ENCODE assay signal across 25 mouse cellular contexts in genomic region chr7:122395976-122396315, GRCm38 (mm10).
A peak's percentile ranks its signal among the peaks of the same experiment; 100 is the strongest.
DNase-seq lines count a peak whose midpoint lies in the region; ATAC-seq and TF ChIP-seq lines count a peak whose summit lies in the region.
"Had no signal": no experiment of that assay in that cellular context is flagged by ENCODE, and none has a peak within 500 bp of the region (broad histone marks: within the 10 kb centered on the region; RNA-seq: fewer than 3 reads in every experiment).

No protein-coding gene starts in this region.

- H3K4me3 ChIP-seq in left cerebral cortex, adult 2 months = no peak overlapping the region
- H3K4me3 ChIP-seq: forebrain, embryonic 13.5 days; heart, embryonic 12.5 days; limb, embryonic 10.5 days; liver, embryonic 15.5 days; lung, embryonic 15.5 days had no signal

- no peaks in the 10 kb centered on the region for H3K27me3 ChIP-seq in splenic B cell, adult 2 months (ENCODE audit: control insufficient read depth, insufficient read depth, low read length, poor library complexity, severe bottlenecking)
- H3K27me3 ChIP-seq: forebrain, embryonic 13.5 days; liver, embryonic 15.5 days; lung, embryonic 15.5 days had no signal

- no peaks in the 10 kb centered on the region for H3K36me3 ChIP-seq in splenic B cell, adult 2 months (ENCODE audit: control insufficient read depth, insufficient read depth, low read length, poor library complexity, severe bottlenecking)
- H3K36me3 ChIP-seq: G1E; heart, embryonic 12.5 days; limb, embryonic 10.5 days; liver, embryonic 15.5 days; lung, embryonic 15.5 days had no signal

- 0 out of 2 replicates have a peak, but pooled peaks have one; percentile 51 for ATAC-seq in frontal cortex, adult (ENCODE audit: low TSS enrichment)
- ATAC-seq: forebrain, embryonic 13.5 days; intestine, embryonic 16.5 days; Patski had no signal

- no peak for TF ChIP-seq CTCF in left cerebral cortex, adult 2 months (IDR thresholded peaks at IDR 0.05)

- peak overlapping the region; percentile 48 for H3K27ac ChIP-seq in left cerebral cortex, adult 2 months
- H3K27ac ChIP-seq: forebrain, embryonic 13.5 days; hindbrain, embryonic 14.5 days; limb, embryonic 10.5 days; liver, embryonic 15.5 days; lung, embryonic 15.5 days had no signal

- DNase-seq in frontal cortex, postnatal 14 days (ENCODE audit: low spot score in 2 of 2) = no peak
- DNase-seq in left cerebral cortex, adult 2 months (ENCODE audit: extremely low spot score in 1 of 2, low spot score in 2 of 2) = no peak
- DNase-seq in left cerebral cortex, postnatal 25 days (ENCODE audit: low spot score in 2 of 2) = no peak
- DNase-seq in brain, adult 2 months (ENCODE audit: low read depth, low spot score) = peak; percentile 63
- peak; percentile 55 for DNase-seq in splenic B cell, adult 2 months (ENCODE audit: low read depth, low spot score)
- DNase-seq in gastrocnemius, postnatal 25 days = no peak
- DNase-seq: adrenal gland, postnatal 36 days; cerebellum, adult 2 months; heart, adult 11 months; heart, postnatal 10 days; kidney, postnatal 25 days; liver; lung, postnatal 36 days; spleen, adult 18-20 months; thymus, postnatal 25 days had no signal

- intact Hi-C loops in left cerebral cortex, adult 2 months (cut with DNase I) = no loop called here
- intact Hi-C loops in left cerebral cortex, postnatal 25 days (cut with DNase I) = no loop called here

Comparison
In these comparisons a context has a peak if more than half of its experiments do, and no peak if none do; other contexts are left out.
1. DNase-seq: peak in brain, adult 2 months (single experiment) and splenic B cell, adult 2 months (single experiment); none in frontal cortex, postnatal 14 days (0 of 2), left cerebral cortex, adult 2 months (0 of 2), left cerebral cortex, postnatal 25 days (0 of 2) and gastrocnemius, postnatal 25 days (single experiment).